Mouse (Mus musculus): ENCODE data around the gene Cntf. TPM values are rescaled to one million over a fixed set of nuclear protein-coding genes. Genes with fewer than 3 reads are reported as not detected.
A peak's percentile ranks its signal among the peaks of the same experiment; 100 is the strongest.
"Not testable (repeated sequence)": the region's sequence is repeated elsewhere in the genome, so short reads cannot be mapped to it uniquely, and the experiment has no call there.

Gene Cntf
- total RNA-seq, 2 experiments from 2014 or later = 1.2 to 2.6 TPM

- DNase-seq (ENCODE audit: extremely low spot score in 1 of 2, low spot score in 2 of 2) = no peak
- intact Hi-C loops (cut with DNase I) = no loop called here
Measured at GRCm38 (mm10) chr19:12786803-12787395, 21.5 kb upstream of the Cntf start.

- DNase-seq (ENCODE audit: extremely low spot score in 1 of 2, low spot score in 2 of 2) = no peak
- intact Hi-C loops (cut with DNase I) = no loop called here
Measured at GRCm38 (mm10) chr19:12780437-12780836, 15.0 kb upstream of the Cntf start.

- intact Hi-C loops (cut with DNase I) = loop anchor here (10.0 kb wide), 1 partner anchor 786 kb away; no protein-coding TSS in a partner anchor
- DNase-seq (ENCODE audit: extremely low spot score in 1 of 2, low spot score in 2 of 2) = no peak
Measured at GRCm38 (mm10) chr19:12770888-12771287, 5.5 kb upstream of the Cntf start.

- DNase-seq (ENCODE audit: extremely low spot score in 1 of 2, low spot score in 2 of 2) = no peak
Measured at GRCm38 (mm10) chr19:12762212-12763130, 3.0 kb downstream of the Cntf start.

GRCm38 (mm10) chr19:12759656-12760055 lies 5.8 kb downstream of the Cntf start:
- intact Hi-C loops (cut with DNase I) = no loop called here

More at GRCm38 (mm10) chr19:12762212-12763130, 3.0 kb downstream of the Cntf start:
- intact Hi-C loops (cut with DNase I) = no loop called here

GRCm38 (mm10) chr19:12758936-12759478 lies 6.4 kb downstream of the Cntf start:
- no peak for DNase-seq (ENCODE audit: extremely low spot score in 1 of 2, low spot score in 2 of 2)
- intact Hi-C loops (cut with DNase I) = no loop called here

More at GRCm38 (mm10) chr19:12759656-12760055, 5.8 kb downstream of the Cntf start:
- DNase-seq (ENCODE audit: extremely low spot score in 1 of 2, low spot score in 2 of 2) = peak; percentile 47 to 54

- intact Hi-C loops (cut with DNase I) = no loop called here
- DNase-seq (ENCODE audit: extremely low spot score in 1 of 2, low spot score in 2 of 2) = no peak
Measured at GRCm38 (mm10) chr19:12756286-12756685, 9.1 kb downstream of the Cntf start.

GRCm38 (mm10) chr19:12731950-12732349 lies 33.5 kb downstream of the Cntf start:
- no peak for DNase-seq (ENCODE audit: extremely low spot score in 1 of 2, low spot score in 2 of 2)
- intact Hi-C loops (cut with DNase I) = no loop called here

GRCm38 (mm10) chr19:12731036-12731435 lies 34.4 kb downstream of the Cntf start:
- intact Hi-C loops (cut with DNase I) = no loop called here

GRCm38 (mm10) chr19:12725851-12726250 lies 39.6 kb downstream of the Cntf start:
- DNase-seq (ENCODE audit: extremely low spot score in 1 of 2, low spot score in 2 of 2) = no peak
- intact Hi-C loops (cut with DNase I) = no loop called here

More at GRCm38 (mm10) chr19:12731036-12731435, 34.4 kb downstream of the Cntf start:
- no peak for DNase-seq (ENCODE audit: extremely low spot score in 1 of 2, low spot score in 2 of 2)

- DNase-seq (ENCODE audit: extremely low spot score in 1 of 2, low spot score in 2 of 2) = peak in 1 of 2 experiments; percentile 54
- intact Hi-C loops (cut with DNase I) = loop anchor here (5.0 kb wide), 1 partner anchor 75 kb away; the partner anchor contains the start of genes Lpxn and Zfp91
Measured at GRCm38 (mm10) chr19:12722308-12722707, 43.1 kb downstream of the Cntf start.

- intact Hi-C loops (cut with DNase I) = loop anchor here (5.0 kb wide), 1 partner anchor 76 kb away; the partner anchor contains the start of genes Lpxn and Zfp91
- DNase-seq (ENCODE audit: extremely low spot score in 1 of 2, low spot score in 2 of 2) = not testable (repeated sequence)
Measured at GRCm38 (mm10) chr19:12721596-12721995, 43.8 kb downstream of the Cntf start.

- DNase-seq (ENCODE audit: extremely low spot score in 1 of 2, low spot score in 2 of 2) = not testable (repeated sequence)
Measured at GRCm38 (mm10) chr19:12720919-12721318, 44.5 kb downstream of the Cntf start.

GRCm38 (mm10) chr19:12720463-12720862 lies 45.0 kb downstream of the Cntf start:
- no peak for DNase-seq (ENCODE audit: extremely low spot score in 1 of 2, low spot score in 2 of 2)
- intact Hi-C loops (cut with DNase I) = loop anchor here (5.0 kb wide), 1 partner anchor 77 kb away; the partner anchor contains the start of genes Lpxn and Zfp91

More at GRCm38 (mm10) chr19:12720919-12721318, 44.5 kb downstream of the Cntf start:
- intact Hi-C loops (cut with DNase I) = loop anchor here (5.0 kb wide), 1 partner anchor 76 kb away; the partner anchor contains the start of genes Lpxn and Zfp91

- no peak for DNase-seq (ENCODE audit: extremely low spot score in 1 of 2, low spot score in 2 of 2)
- intact Hi-C loops (cut with DNase I) = no loop called here
Measured at GRCm38 (mm10) chr19:12719189-12719588, 46.2 kb downstream of the Cntf start.
